15 mouse cellular contexts compared by ENCODE assay signal in the genomic region with DNA sequence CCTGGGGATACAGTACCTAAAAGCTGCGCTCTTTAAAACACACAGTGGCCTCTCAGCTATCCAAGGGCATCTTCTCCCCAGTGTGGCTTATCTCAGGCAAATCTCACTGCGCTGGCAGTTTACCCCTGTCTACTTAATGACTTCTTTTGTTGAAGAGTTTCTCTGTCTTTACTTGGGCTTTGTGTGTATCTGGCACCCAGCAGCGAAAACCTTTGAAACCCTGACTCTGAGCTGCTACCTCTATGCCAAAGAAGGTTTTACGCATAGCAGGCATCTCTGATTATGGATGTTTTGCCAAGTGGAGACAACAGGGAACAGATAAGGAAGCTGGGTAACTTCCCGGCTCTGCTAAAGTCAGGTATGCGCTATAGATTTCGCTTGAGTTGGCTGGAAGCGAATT.
DNase-seq lines count a peak whose midpoint lies in the region; ATAC-seq and TF ChIP-seq lines count a peak whose summit lies in the region.
"Had no signal": no experiment of that assay in that cellular context is flagged by ENCODE, and none has a peak within 500 bp of the region (broad histone marks: within the 10 kb centered on the region; RNA-seq: fewer than 3 reads in every experiment).

No protein-coding gene starts in this region.

- peaks cover 7% of the 10 kb centered on the region for H3K4me1 ChIP-seq in heart, embryonic 12.5 days (replicated peaks)
- H3K4me1 ChIP-seq in intestine, embryonic 15.5 days (replicated peaks), result no peaks in the 10 kb centered on the region
- H3K4me1 ChIP-seq in intestine, embryonic 16.5 days (ENCODE audit: control insufficient read depth, insufficient read depth, low read length), result no peaks in the 10 kb centered on the region
- H3K4me1 ChIP-seq: limb, embryonic 12.5 days; neural tube, embryonic 12.5 days had no signal

- H3K36me3 ChIP-seq in heart, embryonic 12.5 days, result no peaks in the 10 kb centered on the region
- no peaks in the 10 kb centered on the region for H3K36me3 ChIP-seq in intestine, embryonic 15.5 days
- no peaks in the 10 kb centered on the region for H3K36me3 ChIP-seq in intestine, embryonic 16.5 days (ENCODE audit: control insufficient read depth, insufficient read depth, low read length)
- H3K36me3 ChIP-seq: embryonic facial prominence, embryonic 15.5 days; limb, embryonic 12.5 days; midbrain, embryonic 12.5 days; neural tube, embryonic 12.5 days had no signal

- TF ChIP-seq CTCF in brain, embryonic 14.5 days (IDR thresholded peaks at IDR 0.05; ENCODE audit: borderline replicate concordance, extremely low read depth, insufficient read depth, insufficient read length), result no peak

- no peak overlapping the region for H3K27ac ChIP-seq in heart, embryonic 12.5 days (ENCODE audit: poor library complexity, severe bottlenecking)
- no peak overlapping the region for H3K27ac ChIP-seq in intestine, embryonic 15.5 days
- H3K27ac ChIP-seq in intestine, embryonic 16.5 days (ENCODE audit: low read length), result no peak overlapping the region
- H3K27ac ChIP-seq: embryonic facial prominence, embryonic 15.5 days; kidney, postnatal 0 days; left cerebral cortex, adult 2 months; limb, embryonic 12.5 days; liver, embryonic 14.5 days; midbrain, embryonic 12.5 days; neural tube, embryonic 12.5 days had no signal

- 0 out of 2 replicates have a peak overlapping the region, but pooled peaks have one; percentile 15 for H3K4me2 ChIP-seq in heart, embryonic 12.5 days
- 0 out of 2 replicates have a peak overlapping the region, but pooled peaks have one; percentile 9 for H3K4me2 ChIP-seq in intestine, embryonic 15.5 days (replicated peaks)
- H3K4me2 ChIP-seq in intestine, embryonic 16.5 days (ENCODE audit: low read depth, low read length), result no peak overlapping the region
- H3K4me2 ChIP-seq: embryonic facial prominence, embryonic 15.5 days; limb, embryonic 12.5 days; midbrain, embryonic 12.5 days; neural tube, embryonic 12.5 days had no signal

- peak; percentile 11 for DNase-seq in adrenal gland, postnatal 14 days
- no peak for DNase-seq in adrenal gland, postnatal 4 days (ENCODE audit: low spot score in 2 of 2)
- no peak for DNase-seq in heart, adult 8-10 months (ENCODE audit: low spot score)
- peak; percentile 40 for DNase-seq in brain, embryonic 14.5 days (ENCODE audit: low read depth)
- no peak for DNase-seq in urinary bladder, postnatal 36 days (ENCODE audit: low spot score in 2 of 2)

- 22% methylated on average over 8 of the region's 8 CpGs for WGBS in heart, embryonic 12.5 days
- 55% methylated on average over 8 of the region's 8 CpGs for WGBS in intestine, embryonic 15.5 days
- 51% methylated on average over 8 of the region's 8 CpGs for WGBS in intestine, embryonic 16.5 days

- ATAC-seq in heart, embryonic 12.5 days (ENCODE audit: insufficient number of reproducible peaks, low FRiP score), result no peak
- peak; percentile 45; the same call in 1 of the 2 replicates for ATAC-seq in intestine, embryonic 15.5 days
- ATAC-seq in intestine, embryonic 16.5 days, result no peak

- no peak overlapping the region for H3K4me3 ChIP-seq in heart, embryonic 12.5 days
- H3K4me3 ChIP-seq in intestine, embryonic 15.5 days (replicated peaks), result no peak overlapping the region
- H3K4me3 ChIP-seq in intestine, embryonic 16.5 days (ENCODE audit: low read length), result no peak overlapping the region
- H3K4me3 ChIP-seq: embryonic facial prominence, embryonic 15.5 days; left cerebral cortex, adult 2 months; limb, embryonic 12.5 days; midbrain, embryonic 12.5 days; neural tube, embryonic 12.5 days had no signal

- no peak for TF ChIP-seq POLR2A in brain, embryonic 14.5 days (IDR thresholded peaks at IDR 0.05; ENCODE audit: borderline replicate concordance, extremely low read depth, insufficient read depth, insufficient read length, poor library complexity, severe bottlenecking)

- H3K9ac ChIP-seq in heart, embryonic 12.5 days, result no peak overlapping the region
- no peak overlapping the region for H3K9ac ChIP-seq in intestine, embryonic 15.5 days
- no peak overlapping the region for H3K9ac ChIP-seq in intestine, embryonic 16.5 days (ENCODE audit: low read depth, low read length)
- H3K9ac ChIP-seq: embryonic facial prominence, embryonic 15.5 days; limb, embryonic 12.5 days; liver, embryonic 14.5 days; midbrain, embryonic 12.5 days; neural tube, embryonic 12.5 days had no signal

- no peaks in the 10 kb centered on the region for H3K9me3 ChIP-seq in heart, embryonic 12.5 days (replicated peaks)
- no peaks in the 10 kb centered on the region for H3K9me3 ChIP-seq in intestine, embryonic 15.5 days
- H3K9me3 ChIP-seq in intestine, embryonic 16.5 days (ENCODE audit: control insufficient read depth, low read length), result no peaks in the 10 kb centered on the region
- H3K9me3 ChIP-seq: embryonic facial prominence, embryonic 15.5 days; limb, embryonic 12.5 days; midbrain, embryonic 12.5 days; neural tube, embryonic 12.5 days had no signal

- no peaks in the 10 kb centered on the region for H3K27me3 ChIP-seq in heart, embryonic 12.5 days (replicated peaks)
- no peaks in the 10 kb centered on the region for H3K27me3 ChIP-seq in intestine, embryonic 15.5 days (replicated peaks)
- no peaks in the 10 kb centered on the region for H3K27me3 ChIP-seq in intestine, embryonic 16.5 days (replicated peaks; ENCODE audit: control insufficient read depth, insufficient read depth, low read length)
- H3K27me3 ChIP-seq: embryonic facial prominence, embryonic 15.5 days; limb, embryonic 12.5 days; neural tube, embryonic 12.5 days had no signal

Comparison
In these comparisons a context has a peak if more than half of its experiments do, and no peak if none do; other contexts are left out.
1. DNase-seq: peak in adrenal gland, postnatal 14 days (single experiment) and brain, embryonic 14.5 days (single experiment); none in adrenal gland, postnatal 4 days (0 of 2), heart, adult 8-10 months (single experiment) and urinary bladder, postnatal 36 days (0 of 2).